Mouse (Mus musculus) thymus, adult 2 months (tissue): ENCODE measurements around the gene Cpe. TPM values are rescaled to one million over a fixed set of nuclear protein-coding genes. Genes with fewer than 3 reads are reported as not detected.

ENCODE experiments used
- DNase-seq: peaks from one replicate; pipeline ENCODE4 v3.0.0; 2021
- H3K27ac ChIP-seq: fragments of 200-500 bp; 2 replicates; pipeline ENCODE4 v1.5.1; 2012; ENCODE audit warnings: low read length, control low read depth; ENCODE audit not compliant: control insufficient read depth, insufficient read depth
- H3K27me3 ChIP-seq: fragments of 200-500 bp; 2 replicates; pipeline ENCODE4 v1.6.1; 2012; ENCODE audit warnings: mild to moderate bottlenecking, low read length, moderate library complexity, mixed read lengths; ENCODE audit not compliant: control insufficient read depth, insufficient read depth
- H3K36me3 ChIP-seq: fragments of 200-500 bp; 2 replicates; pipeline ENCODE4 v1.6.1; 2012; ENCODE audit warnings: mild to moderate bottlenecking, low read length, moderate library complexity; ENCODE audit not compliant: control insufficient read depth, insufficient read depth
- H3K4me1 ChIP-seq: fragments of 200-500 bp; replicated peaks from 2 replicates; pipeline ENCODE4 v1.6.1; 2012; ENCODE audit warnings: low read length; ENCODE audit not compliant: control insufficient read depth, insufficient read depth
- H3K4me3 ChIP-seq: fragments of 200-500 bp; 2 replicates; pipeline ENCODE4 v1.5.1; 2012; ENCODE audit warnings: mild to moderate bottlenecking, low read length, control low read depth, moderate library complexity; ENCODE audit not compliant: control insufficient read depth, insufficient read depth
- CTCF ChIP-seq: fragments of 200-500 bp; IDR thresholded peaks from 2 replicates; pipeline ENCODE4 v1.5.1; 2012; ENCODE audit warnings: mild to moderate bottlenecking, control low read depth, low read length, moderate library complexity, borderline replicate concordance; ENCODE audit not compliant: control insufficient read depth, poor library complexity, insufficient read depth; ENCODE audit errors: extremely low read depth
- POLR2A ChIP-seq: fragments of 200-500 bp; IDR thresholded peaks from 2 replicates; pipeline ENCODE4 v1.6.1; 2012; ENCODE audit warnings: mild to moderate bottlenecking, low read length, control low read depth, moderate library complexity; ENCODE audit not compliant: control insufficient read depth, poor library complexity, insufficient read depth; ENCODE audit errors: extremely low read depth
- WGBS: fragments of 180-500 bp; shearing (Covaris S2); methylation state at CpG from one replicate; pipeline ENCODE4 v1.1.7; 2018; 5-methylcytosine and 5-hydroxymethylcytosine counted together
- polyA plus RNA-seq: library from polyadenylated mRNA; depleted of rRNA; stranded (reverse); fragments of >200 nt; gene quantifications from 2 replicates; pipeline ENCODE4 v1.2.3, GENCODE M21; 2012

Cpe gene
- polyA plus RNA-seq, 1 experiment: 9.8 TPM

GRCm38 (mm10) chr8:64643382-64643781 is 49.5 kb downstream of the Cpe start:
- DNase-seq: no peak
- 70% methylated on average over 4 of the region's 4 CpGs for WGBS

GRCm38 (mm10) chr8:64642799-64643198 is 50.1 kb downstream of the Cpe start:
- TF ChIP-seq CTCF (no peak), POLR2A (no peak)
- no peaks in the 10 kb centered on the region for H3K27me3 ChIP-seq
- H3K27ac ChIP-seq: no peak overlapping the region
- no peaks in the 10 kb centered on the region for H3K36me3 ChIP-seq
- WGBS: 96% methylated on average over 3 of the region's 3 CpGs
- no peak for DNase-seq
- no peak overlapping the region for H3K4me3 ChIP-seq
- H3K4me1 ChIP-seq: no peaks in the 10 kb centered on the region

More at GRCm38 (mm10) chr8:64643382-64643781, 49.5 kb downstream of the Cpe start:
- no peaks in the 10 kb centered on the region for H3K36me3 ChIP-seq
- H3K4me1 ChIP-seq: no peaks in the 10 kb centered on the region
- H3K27me3 ChIP-seq: no peaks in the 10 kb centered on the region
- TF ChIP-seq POLR2A (no peak), CTCF (no peak)
- no peak overlapping the region for H3K4me3 ChIP-seq
- H3K27ac ChIP-seq: no peak overlapping the region

GRCm38 (mm10) chr8:64640599-64640998 is 52.3 kb downstream of the Cpe start:
- Histone ChIP-seq H3K27ac (no peak overlapping the region), H3K4me3 (no peak overlapping the region), H3K27me3 (no peaks in the 10 kb centered on the region), H3K4me1 (no peaks in the 10 kb centered on the region), H3K36me3 (no peaks in the 10 kb centered on the region)
- TF ChIP-seq POLR2A (no peak), CTCF (no peak)
- WGBS: 88% methylated on average over 1 of the region's 1 CpGs
- no peak for DNase-seq

GRCm38 (mm10) chr8:64639676-64640075 is 53.2 kb downstream of the Cpe start:
- DNase-seq: no peak
- no peak for TF ChIP-seq POLR2A
- Histone ChIP-seq H3K27ac (no peak overlapping the region), H3K27me3 (no peaks in the 10 kb centered on the region), H3K36me3 (no peaks in the 10 kb centered on the region), H3K4me3 (no peak overlapping the region), H3K4me1 (no peaks in the 10 kb centered on the region)
- 95% methylated on average over 5 of the region's 5 CpGs for WGBS

DNA sequence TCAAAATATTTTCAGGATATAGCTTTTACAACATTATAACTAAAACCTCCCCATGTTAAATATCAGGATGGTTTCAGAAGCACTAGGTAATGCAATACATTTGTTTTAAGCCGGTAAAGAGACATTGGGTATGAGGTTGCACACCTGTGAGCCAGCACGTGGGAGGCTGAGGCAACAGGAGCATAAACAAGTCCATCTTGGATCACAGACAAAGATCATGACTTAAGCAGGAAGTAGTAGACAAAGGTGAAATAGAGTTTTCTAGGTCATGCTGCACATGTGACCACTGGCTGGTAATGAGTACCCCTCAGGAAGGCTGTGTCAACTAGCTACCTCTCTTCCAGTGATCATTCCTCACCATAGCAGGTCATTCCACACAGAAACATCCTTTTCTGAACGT is 58.0 kb downstream of the Cpe start:
- no peak for DNase-seq
- H3K4me1 ChIP-seq: no peaks in the 10 kb centered on the region
- 85% methylated on average over 3 of the region's 3 CpGs for WGBS
- H3K36me3 ChIP-seq: no peaks in the 10 kb centered on the region
- H3K27me3 ChIP-seq: no peaks in the 10 kb centered on the region
- no peak overlapping the region for H3K4me3 ChIP-seq
- TF ChIP-seq POLR2A: no peak
- TF ChIP-seq CTCF: no peak
- H3K27ac ChIP-seq: no peak overlapping the region

DNA sequence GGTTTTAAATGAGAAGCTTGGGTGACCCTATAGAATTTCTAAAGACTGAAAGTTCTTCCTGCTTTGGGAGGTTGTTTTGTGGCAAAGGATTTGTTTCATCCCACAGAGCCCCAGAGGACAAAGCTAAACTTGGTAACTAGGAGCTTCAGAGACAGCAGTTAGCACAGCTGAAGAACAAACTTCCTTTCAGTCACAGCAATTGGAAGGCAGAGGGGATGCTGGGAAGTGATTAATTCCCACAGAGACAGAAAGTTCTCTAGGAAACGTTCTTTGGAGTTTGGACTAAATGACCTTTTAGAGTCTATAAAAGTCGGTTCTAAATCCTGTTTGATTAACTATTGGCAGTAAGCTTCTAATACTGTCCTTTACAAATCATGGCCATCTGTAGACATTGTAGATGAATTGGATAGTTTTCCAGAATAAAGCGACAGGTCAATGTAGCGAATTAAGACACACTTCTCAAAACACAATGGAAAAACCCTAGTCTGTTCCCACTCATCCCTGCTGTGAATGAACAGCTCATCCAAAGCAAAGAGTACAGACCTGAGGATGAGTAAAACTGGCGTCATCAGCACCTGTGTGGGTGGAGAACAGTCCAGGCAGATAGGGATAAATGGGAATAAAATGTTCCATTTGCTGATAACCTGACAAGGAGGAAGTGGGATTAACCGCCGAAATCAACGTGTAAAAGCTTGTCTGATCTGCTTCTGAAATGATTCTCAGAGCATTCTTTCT is 58.6 kb downstream of the Cpe start:
- no peaks in the 10 kb centered on the region for H3K36me3 ChIP-seq
- WGBS: 84% methylated on average over 8 of the region's 8 CpGs
- no peak for TF ChIP-seq POLR2A
- no peak for TF ChIP-seq CTCF

GRCm38 (mm10) chr8:64632169-64632568 is 60.7 kb downstream of the Cpe start:
- 96% methylated on average over 4 of the region's 4 CpGs for WGBS
- DNase-seq: no peak
- Histone ChIP-seq H3K36me3 (no peaks in the 10 kb centered on the region), H3K27ac (no peak overlapping the region), H3K27me3 (no peaks in the 10 kb centered on the region), H3K4me1 (no peaks in the 10 kb centered on the region), H3K4me3 (no peak overlapping the region)
- no peak for TF ChIP-seq CTCF
- no peak for TF ChIP-seq POLR2A

More for the DNA sequence above, 58.6 kb downstream of the Cpe start:
- Histone ChIP-seq H3K4me3 (no peak overlapping the region), H3K27ac (no peak overlapping the region), H3K27me3 (no peaks in the 10 kb centered on the region), H3K4me1 (no peaks in the 10 kb centered on the region)
- no peak for DNase-seq
